Mouse (Mus musculus): ENCODE measurements at regions not wholly inside any gene's neighbourhood (a gene's known extent, or its start where the extent isn't known, plus 50 kb on each side); places are given as distances from the start of the nearest gene placed in this dataset.

DNA sequence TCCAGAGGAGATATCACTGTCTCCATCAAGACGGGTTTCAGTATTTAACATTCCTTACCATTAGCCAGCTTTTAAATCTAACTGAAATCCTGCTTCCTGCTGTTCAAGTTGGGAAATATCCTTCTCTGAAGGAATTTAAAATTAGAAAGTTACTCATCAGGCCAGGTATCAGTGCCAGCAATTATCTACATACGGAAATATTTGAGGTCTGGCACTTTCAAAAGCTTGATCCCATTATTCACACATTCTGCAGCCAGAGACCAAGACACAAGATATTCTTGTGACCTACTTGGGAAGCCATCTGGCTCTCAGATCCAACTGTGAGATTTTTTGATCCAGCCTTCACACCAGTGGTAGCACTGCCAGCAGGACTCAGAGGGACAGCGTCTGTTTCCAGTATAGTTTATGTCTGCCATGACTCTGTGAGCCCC lies 386.8 kb downstream of the Efnb2 start:
- Histone ChIP-seq H3K4me3 (ENCODE audit: low read length) (no peak overlapping the region), H3K36me3 (ENCODE audit: insufficient read depth, low read length) (no peaks in the 10 kb centered on the region), H3K9me3 (ENCODE audit: low read length) (no peaks in the 10 kb centered on the region), H3K9ac (replicated peaks; ENCODE audit: low read length) (no peak overlapping the region), H3K4me2 (replicated peaks; ENCODE audit: low read depth, low read length) (no peak overlapping the region), H3K4me1 (ENCODE audit: insufficient read depth, low read length) (no peaks in the 10 kb centered on the region), H3K27me3 (ENCODE audit: insufficient read depth, low read length) (no peaks in the 10 kb centered on the region), H3K27ac (ENCODE audit: low read length) (no peak overlapping the region)
- 77% methylated on average over 3 of the region's 3 CpGs for WGBS
- no peak for ATAC-seq (ENCODE audit: low FRiP score, low TSS enrichment)

DNA sequence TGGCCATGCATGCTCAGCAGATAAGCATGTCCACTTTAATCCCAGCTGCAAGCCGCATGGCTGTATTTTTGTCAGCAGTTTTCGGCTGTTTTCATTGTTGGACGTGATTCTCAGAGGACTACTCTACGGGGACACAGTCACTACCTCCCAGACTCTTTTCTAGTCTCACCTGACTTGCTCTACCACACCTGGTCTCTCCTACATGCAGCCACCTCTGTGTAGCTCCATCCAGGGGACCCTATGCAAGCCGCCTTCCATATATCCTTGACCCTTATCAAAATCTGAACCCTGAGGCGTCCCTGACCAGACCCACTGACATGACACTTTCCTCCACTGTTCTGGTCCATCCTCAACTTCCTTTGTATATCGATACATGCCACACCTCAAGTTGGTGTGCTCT lies 402.2 kb downstream of the Efnb2 start:
- WGBS: 87% methylated on average over 7 of the region's 7 CpGs
- Histone ChIP-seq H3K9me3 (ENCODE audit: low read length) (no peaks in the 10 kb centered on the region), H3K27me3 (ENCODE audit: insufficient read depth, low read length) (no peaks in the 10 kb centered on the region), H3K27ac (ENCODE audit: low read length) (no peak overlapping the region), H3K4me1 (ENCODE audit: insufficient read depth, low read length) (no peaks in the 10 kb centered on the region), H3K4me3 (ENCODE audit: low read length) (no peak overlapping the region), H3K36me3 (ENCODE audit: insufficient read depth, low read length) (no peaks in the 10 kb centered on the region), H3K9ac (replicated peaks; ENCODE audit: low read length) (no peak overlapping the region), H3K4me2 (replicated peaks; ENCODE audit: low read depth, low read length) (no peak overlapping the region)
- ATAC-seq (ENCODE audit: low FRiP score, low TSS enrichment): no peak

DNA sequence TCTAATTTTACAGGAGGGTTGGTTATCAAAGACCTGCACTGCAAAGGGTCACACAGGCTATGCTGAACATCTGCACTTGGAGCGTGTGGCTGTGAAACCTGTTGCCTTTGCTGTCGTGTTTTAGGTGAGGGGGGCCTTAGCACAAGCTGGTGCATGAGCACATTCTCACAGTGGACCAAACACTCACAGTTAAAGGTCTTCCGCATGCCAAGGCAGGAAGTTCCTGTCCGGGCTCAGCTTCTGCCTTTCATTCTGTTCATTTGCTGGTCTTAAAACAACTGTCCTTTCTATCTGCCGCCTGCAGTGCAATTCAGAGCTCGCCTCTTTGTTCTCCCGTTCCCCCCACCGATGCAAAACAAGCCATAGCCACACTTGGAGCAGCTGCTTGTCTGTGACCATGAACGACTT lies 402.8 kb downstream of the Efnb2 start:
- 33% methylated on average over 9 of the region's 9 CpGs for WGBS
- no peak overlapping the region for H3K27ac ChIP-seq (ENCODE audit: low read length)
- no peak overlapping the region for H3K4me2 ChIP-seq (replicated peaks; ENCODE audit: low read depth, low read length)

DNA sequence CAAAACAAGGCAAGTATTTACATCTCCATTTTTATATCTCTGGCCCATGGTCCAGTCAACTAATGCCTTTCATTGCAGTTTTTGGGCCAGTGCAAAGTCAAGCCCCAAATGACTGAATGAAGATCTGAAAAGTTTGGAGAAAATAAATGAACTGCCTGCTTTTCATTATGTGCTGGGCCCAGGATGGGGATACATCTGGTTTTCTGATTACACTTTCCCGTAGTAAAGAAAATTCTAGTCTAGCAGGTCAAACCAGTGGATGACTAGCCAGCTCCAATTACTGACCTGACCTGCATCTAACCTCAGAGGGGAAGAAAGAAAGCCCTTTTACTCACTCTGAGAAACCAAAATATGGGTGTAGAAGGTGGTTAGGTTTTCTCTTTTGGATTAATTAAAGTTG lies 404.7 kb downstream of the Efnb2 start:
- no peak overlapping the region for H3K27ac ChIP-seq (ENCODE audit: low read length)

More for the DNA sequence above, 402.8 kb downstream of the Efnb2 start:
- Histone ChIP-seq H3K36me3 (ENCODE audit: insufficient read depth, low read length) (no peaks in the 10 kb centered on the region), H3K4me3 (ENCODE audit: low read length) (no peak overlapping the region), H3K27me3 (ENCODE audit: insufficient read depth, low read length) (no peaks in the 10 kb centered on the region), H3K9me3 (ENCODE audit: low read length) (no peaks in the 10 kb centered on the region), H3K4me1 (ENCODE audit: insufficient read depth, low read length) (no peaks in the 10 kb centered on the region), H3K9ac (replicated peaks; ENCODE audit: low read length) (no peak overlapping the region)
- no peak for ATAC-seq (ENCODE audit: low FRiP score, low TSS enrichment)

DNA sequence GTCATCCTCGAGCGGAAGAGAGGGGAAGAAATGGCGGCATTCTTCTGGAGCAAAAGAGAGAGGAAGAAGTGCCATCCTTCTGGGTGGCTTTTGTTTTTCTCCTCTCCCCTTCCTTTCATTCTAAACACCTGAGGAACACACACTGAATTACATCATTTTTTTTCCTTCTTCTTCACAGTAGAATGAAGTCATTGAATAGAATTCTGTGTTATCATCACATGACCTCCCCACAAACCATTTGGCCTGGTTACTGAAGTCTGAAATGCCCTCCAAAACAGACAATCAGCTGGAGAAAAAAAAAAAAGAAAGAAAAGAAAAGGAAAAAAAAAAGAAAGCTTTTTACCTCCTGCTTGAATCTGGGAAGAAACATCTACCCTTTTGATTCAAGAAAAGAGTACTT lies 406.6 kb downstream of the Efnb2 start:
- ATAC-seq (ENCODE audit: low FRiP score, low TSS enrichment): no peak
- Histone ChIP-seq H3K36me3 (ENCODE audit: insufficient read depth, low read length) (no peaks in the 10 kb centered on the region), H3K27me3 (ENCODE audit: insufficient read depth, low read length) (no peaks in the 10 kb centered on the region), H3K9ac (replicated peaks; ENCODE audit: low read length) (no peak overlapping the region), H3K4me1 (ENCODE audit: insufficient read depth, low read length) (no peaks in the 10 kb centered on the region), H3K9me3 (ENCODE audit: low read length) (no peaks in the 10 kb centered on the region), H3K27ac (ENCODE audit: low read length) (no peak overlapping the region), H3K4me3 (ENCODE audit: low read length) (no peak overlapping the region), H3K4me2 (replicated peaks; ENCODE audit: low read depth, low read length) (no peak overlapping the region)
- 96% methylated on average over 3 of the region's 3 CpGs for WGBS

More for the DNA sequence above, 404.7 kb downstream of the Efnb2 start:
- Histone ChIP-seq H3K4me3 (ENCODE audit: low read length) (no peak overlapping the region), H3K4me1 (ENCODE audit: insufficient read depth, low read length) (no peaks in the 10 kb centered on the region), H3K27me3 (ENCODE audit: insufficient read depth, low read length) (no peaks in the 10 kb centered on the region), H3K9ac (replicated peaks; ENCODE audit: low read length) (no peak overlapping the region), H3K4me2 (replicated peaks; ENCODE audit: low read depth, low read length) (no peak overlapping the region), H3K36me3 (ENCODE audit: insufficient read depth, low read length) (no peaks in the 10 kb centered on the region), H3K9me3 (ENCODE audit: low read length) (no peaks in the 10 kb centered on the region)
- WGBS: 17% methylated on average over 1 of the region's 1 CpGs
- no peak for ATAC-seq (ENCODE audit: low FRiP score, low TSS enrichment)

DNA sequence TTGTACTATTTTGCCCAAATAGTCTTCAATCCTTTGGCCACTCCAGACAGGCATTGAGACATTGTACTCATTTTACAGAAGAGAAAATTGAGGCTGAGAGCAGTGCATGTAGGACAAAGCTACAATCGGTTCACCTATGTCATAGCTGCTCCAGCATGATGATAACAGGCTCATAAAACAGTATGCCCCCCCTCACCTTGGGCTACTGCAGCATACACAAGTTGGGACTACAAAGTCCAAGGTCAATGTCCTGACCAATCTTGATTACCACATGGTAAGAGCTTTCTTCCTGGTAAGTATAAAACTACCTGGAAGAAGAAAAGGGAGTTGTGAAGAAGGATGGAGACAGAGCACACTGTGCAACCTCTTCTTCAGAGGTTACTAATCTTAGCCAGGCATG lies 416.4 kb downstream of the Efnb2 start:
- H3K9me3 ChIP-seq (ENCODE audit: low read length): no peaks in the 10 kb centered on the region
- no peaks in the 10 kb centered on the region for H3K36me3 ChIP-seq (ENCODE audit: insufficient read depth, low read length)
- no peaks in the 10 kb centered on the region for H3K4me1 ChIP-seq (ENCODE audit: insufficient read depth, low read length)
- ATAC-seq (ENCODE audit: low FRiP score, low TSS enrichment): no peak
- no peak overlapping the region for H3K9ac ChIP-seq (replicated peaks; ENCODE audit: low read length)
- no peak overlapping the region for H3K4me3 ChIP-seq (ENCODE audit: low read length)
- no peaks in the 10 kb centered on the region for H3K27me3 ChIP-seq (ENCODE audit: insufficient read depth, low read length)
- H3K4me2 ChIP-seq (replicated peaks; ENCODE audit: low read depth, low read length): no peak overlapping the region
- 79% methylated on average over 1 of the region's 1 CpGs for WGBS
- H3K27ac ChIP-seq (ENCODE audit: low read length): no peak overlapping the region

DNA sequence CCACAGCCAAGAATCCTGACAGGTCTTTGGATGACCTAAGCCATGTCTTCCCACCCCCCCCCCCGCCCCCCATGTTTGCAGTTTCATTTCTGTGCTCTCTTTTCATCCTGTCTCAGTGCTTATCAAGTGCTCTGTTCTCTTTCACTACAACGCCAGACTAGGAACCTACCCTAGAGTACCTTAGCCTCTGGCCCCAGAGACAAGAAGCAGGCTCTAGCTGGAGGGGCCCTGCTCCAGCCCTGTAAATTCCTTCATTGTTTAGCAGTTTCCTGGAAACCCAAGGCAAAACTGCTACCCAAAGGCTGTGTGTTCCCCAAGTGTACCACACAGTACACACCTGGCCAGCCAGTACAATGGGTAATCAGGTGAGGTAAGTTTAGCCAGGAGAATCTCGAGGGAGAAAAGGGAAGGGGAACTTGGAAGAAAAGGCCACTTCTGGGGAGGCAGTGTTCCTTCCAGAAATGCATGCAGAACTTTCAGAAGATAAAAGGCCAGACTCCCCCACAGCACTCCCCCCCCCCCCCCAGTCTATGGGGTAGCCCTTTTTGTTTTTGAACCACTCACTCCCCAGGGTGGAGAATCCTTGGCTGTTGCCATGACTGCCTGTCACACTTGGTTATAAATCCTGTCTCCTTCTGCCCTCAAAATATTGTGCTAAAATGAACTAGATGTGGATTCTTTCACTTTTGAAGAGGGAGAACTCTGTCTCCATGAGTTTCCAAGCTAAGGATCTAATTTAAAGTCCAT lies 419.1 kb downstream of the Efnb2 start:
- WGBS: 63% methylated on average over 3 of the region's 3 CpGs
- no peaks in the 10 kb centered on the region for H3K9me3 ChIP-seq (ENCODE audit: low read length)
- H3K4me2 ChIP-seq (replicated peaks; ENCODE audit: low read depth, low read length): no peak overlapping the region
- no peak overlapping the region for H3K27ac ChIP-seq (ENCODE audit: low read length)
- H3K4me3 ChIP-seq (ENCODE audit: low read length): no peak overlapping the region
- no peaks in the 10 kb centered on the region for H3K36me3 ChIP-seq (ENCODE audit: insufficient read depth, low read length)
- H3K27me3 ChIP-seq (ENCODE audit: insufficient read depth, low read length): no peaks in the 10 kb centered on the region
- no peak overlapping the region for H3K9ac ChIP-seq (replicated peaks; ENCODE audit: low read length)
- no peak for ATAC-seq (ENCODE audit: low FRiP score, low TSS enrichment)
- H3K4me1 ChIP-seq (ENCODE audit: insufficient read depth, low read length): no peaks in the 10 kb centered on the region

DNA sequence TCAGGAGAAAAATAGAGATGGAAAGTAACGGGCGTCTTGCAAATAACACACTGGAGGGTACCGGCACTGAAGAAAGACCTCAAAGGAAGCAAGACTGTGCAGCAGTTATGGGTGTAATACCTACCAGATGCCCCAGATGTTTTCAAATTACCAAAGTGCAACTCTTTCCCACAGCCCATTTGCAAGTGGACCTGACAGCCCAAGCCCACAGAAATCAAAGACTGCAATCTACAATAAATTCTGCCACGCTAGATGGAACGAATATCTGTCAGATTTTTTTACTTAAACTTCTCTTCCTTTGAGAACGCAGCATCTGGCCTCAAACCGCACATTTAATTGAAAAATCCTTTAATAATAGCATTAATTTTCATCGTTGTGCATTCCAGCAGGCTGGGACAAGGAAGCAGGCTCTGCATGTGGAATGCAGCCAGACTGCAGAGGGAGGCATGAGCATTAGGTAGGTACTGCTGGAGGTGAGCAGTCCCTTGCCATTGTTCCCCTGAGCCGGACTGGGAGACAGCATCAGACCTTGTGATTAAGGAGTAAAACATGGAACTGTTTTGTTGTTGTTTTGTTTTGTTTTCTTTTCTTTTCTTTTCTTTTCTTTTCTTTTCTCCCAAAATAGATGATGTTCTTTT lies 419.9 kb downstream of the Efnb2 start:
- H3K4me3 ChIP-seq (ENCODE audit: low read length): no peak overlapping the region
- no peaks in the 10 kb centered on the region for H3K9me3 ChIP-seq (ENCODE audit: low read length)
- no peak overlapping the region for H3K9ac ChIP-seq (replicated peaks; ENCODE audit: low read length)
- no peaks in the 10 kb centered on the region for H3K4me1 ChIP-seq (ENCODE audit: insufficient read depth, low read length)
- no peaks in the 10 kb centered on the region for H3K36me3 ChIP-seq (ENCODE audit: insufficient read depth, low read length)
- 80% methylated on average over 9 of the region's 9 CpGs for WGBS
- no peaks in the 10 kb centered on the region for H3K27me3 ChIP-seq (ENCODE audit: insufficient read depth, low read length)
- ATAC-seq (ENCODE audit: low FRiP score, low TSS enrichment): no peak
- no peak overlapping the region for H3K4me2 ChIP-seq (replicated peaks; ENCODE audit: low read depth, low read length)
- H3K27ac ChIP-seq (ENCODE audit: low read length): no peak overlapping the region

DNA sequence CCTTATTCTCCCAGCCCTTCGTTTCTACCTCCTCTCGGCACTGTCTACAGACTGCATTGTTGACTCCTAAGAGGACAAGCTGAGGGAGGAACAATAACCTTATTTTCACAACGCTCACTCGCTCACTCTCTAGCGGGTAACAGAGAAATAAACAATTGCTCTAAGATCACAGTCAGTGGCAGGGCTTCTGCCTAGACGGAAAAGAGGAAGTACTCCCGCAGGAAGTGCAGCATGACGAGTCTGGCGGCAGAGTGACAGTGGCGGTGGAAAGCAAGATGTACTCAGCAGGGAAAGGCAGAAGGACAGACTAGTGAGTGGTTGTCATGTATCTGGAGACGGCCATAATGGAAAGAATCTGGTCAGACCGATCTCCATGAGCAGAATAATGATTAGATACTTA lies 421.6 kb downstream of the Efnb2 start:
- no peaks in the 10 kb centered on the region for H3K4me1 ChIP-seq (ENCODE audit: insufficient read depth, low read length)
- H3K9me3 ChIP-seq (ENCODE audit: low read length): no peaks in the 10 kb centered on the region
- H3K27ac ChIP-seq (ENCODE audit: low read length): no peak overlapping the region
- 62% methylated on average over 12 of the region's 12 CpGs for WGBS
- no peaks in the 10 kb centered on the region for H3K36me3 ChIP-seq (ENCODE audit: insufficient read depth, low read length)
- H3K9ac ChIP-seq (replicated peaks; ENCODE audit: low read length): no peak overlapping the region
- no peaks in the 10 kb centered on the region for H3K27me3 ChIP-seq (ENCODE audit: insufficient read depth, low read length)
- no peak for ATAC-seq (ENCODE audit: low FRiP score, low TSS enrichment)
- H3K4me2 ChIP-seq (replicated peaks; ENCODE audit: low read depth, low read length): no peak overlapping the region
- no peak overlapping the region for H3K4me3 ChIP-seq (ENCODE audit: low read length)

DNA sequence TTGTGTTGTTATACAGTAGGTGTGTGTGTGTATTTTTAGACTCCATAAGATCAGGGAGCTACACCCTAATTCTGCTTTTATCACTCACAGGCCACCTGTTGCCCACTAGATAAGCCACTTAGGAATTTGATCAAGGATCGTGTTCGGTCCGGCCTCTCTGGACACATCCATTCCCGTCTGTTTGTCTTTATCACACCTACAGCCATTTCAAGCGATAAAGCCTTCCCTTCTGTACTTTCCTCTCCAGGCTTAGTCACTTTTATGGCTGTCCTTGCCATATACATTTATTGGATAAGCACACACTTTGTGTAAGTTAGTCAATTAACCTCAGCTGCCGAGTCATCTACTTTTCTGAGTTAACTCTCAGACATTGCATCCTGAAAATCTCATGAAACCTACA lies 423.0 kb downstream of the Efnb2 start:
- no peak for ATAC-seq (ENCODE audit: low FRiP score, low TSS enrichment)
- no peaks in the 10 kb centered on the region for H3K4me1 ChIP-seq (ENCODE audit: insufficient read depth, low read length)
- no peaks in the 10 kb centered on the region for H3K27me3 ChIP-seq (ENCODE audit: insufficient read depth, low read length)

More for the DNA sequence above, 423.0 kb downstream of the Efnb2 start:
- 81% methylated on average over 6 of the region's 6 CpGs for WGBS
- H3K4me2 ChIP-seq (replicated peaks; ENCODE audit: low read depth, low read length): no peak overlapping the region
- H3K9ac ChIP-seq (replicated peaks; ENCODE audit: low read length): no peak overlapping the region
- H3K4me3 ChIP-seq (ENCODE audit: low read length): no peak overlapping the region
- H3K36me3 ChIP-seq (ENCODE audit: insufficient read depth, low read length): no peaks in the 10 kb centered on the region
- H3K27ac ChIP-seq (ENCODE audit: low read length): no peak overlapping the region
- H3K9me3 ChIP-seq (ENCODE audit: low read length): no peaks in the 10 kb centered on the region
